Comparison of ENCODE assay signal across 8 mouse cellular contexts in genomic region chr4:133338521-133339095, GRCm38 (mm10). TPM values are rescaled to one million over a fixed set of nuclear protein-coding genes. Genes with fewer than 3 reads are reported as not detected.
DNase-seq lines count a peak whose midpoint lies in the region; ATAC-seq and TF ChIP-seq lines count a peak whose summit lies in the region.

No protein-coding gene starts in this region.

- peaks cover 7% of the 10 kb centered on the region for H3K4me1 ChIP-seq in heart, embryonic 15.5 days (replicated peaks)
- H3K4me1 ChIP-seq in MEL (ENCODE audit: control insufficient read depth in 1 of 2, insufficient read depth in 2 of 2, low read length in 2 of 2): peaks cover 0 to 12% of the 10 kb centered on the region in 2 experiments; a peak in 2 of 4 replicates
- peaks cover 2% of the 10 kb centered on the region; the same call in 1 of the 2 replicates for H3K4me1 ChIP-seq in forebrain, embryonic 11.5 days (replicated peaks; ENCODE audit: control insufficient read depth, insufficient read depth, low read length)
- H3K4me1 ChIP-seq in liver, embryonic 14.5 days (replicated peaks; ENCODE audit: control insufficient read depth in 2 of 2, insufficient read depth in 2 of 2, low read length in 1 of 2): peaks cover 7 to 13% of the 10 kb centered on the region in 2 experiments
- H3K4me1 ChIP-seq in stomach, postnatal 0 days (replicated peaks; ENCODE audit: control insufficient read depth, insufficient read depth): no peaks in the 10 kb centered on the region

- WGBS in heart, embryonic 15.5 days: 1% methylated on average over 39 of the region's 39 CpGs
- WGBS in forebrain, embryonic 11.5 days: 1% methylated on average over 39 of the region's 39 CpGs
- WGBS in liver, embryonic 14.5 days (ENCODE audit: insufficient replicate concordance): 1% methylated on average over 37 of the region's 39 CpGs
- WGBS in stomach, postnatal 0 days: 1% methylated on average over 23 of the region's 39 CpGs

- H3K4me2 ChIP-seq in heart, embryonic 15.5 days: peak overlapping the region; percentile 88
- peak overlapping the region; percentile 74 for H3K4me2 ChIP-seq in forebrain, embryonic 11.5 days (ENCODE audit: low read depth, low read length, severe bottlenecking)
- peak overlapping the region; percentile 92 for H3K4me2 ChIP-seq in liver, embryonic 14.5 days (ENCODE audit: low read depth)
- peak overlapping the region; percentile 90 for H3K4me2 ChIP-seq in stomach, postnatal 0 days (replicated peaks; ENCODE audit: low read depth)

- no peaks in the 10 kb centered on the region for H3K27me3 ChIP-seq in heart, embryonic 15.5 days
- H3K27me3 ChIP-seq in MEL (ENCODE audit: control insufficient read depth in 1 of 2, insufficient read depth in 2 of 2, low read length in 2 of 2): no peaks in the 10 kb centered on the region
- no peaks in the 10 kb centered on the region for H3K27me3 ChIP-seq in forebrain, embryonic 11.5 days (ENCODE audit: control insufficient read depth, insufficient read depth, low read length)
- H3K27me3 ChIP-seq in liver, embryonic 14.5 days (ENCODE audit: control insufficient read depth, insufficient read depth, low read length): no peaks in the 10 kb centered on the region
- no peaks in the 10 kb centered on the region for H3K27me3 ChIP-seq in stomach, postnatal 0 days (ENCODE audit: control insufficient read depth, insufficient read depth, low read length)

- no peaks in the 10 kb centered on the region for H3K36me3 ChIP-seq in heart, embryonic 15.5 days
- peaks cover 0 to 6% of the 10 kb centered on the region in 2 experiments; a peak in 2 of 4 replicates for H3K36me3 ChIP-seq in MEL (ENCODE audit: control insufficient read depth in 1 of 2, insufficient read depth in 2 of 2, low read length in 2 of 2)
- no peaks in the 10 kb centered on the region for H3K36me3 ChIP-seq in forebrain, embryonic 11.5 days (ENCODE audit: control insufficient read depth, insufficient read depth, low read length)
- H3K36me3 ChIP-seq in liver, embryonic 14.5 days (replicated peaks; ENCODE audit: control insufficient read depth, insufficient read depth, low read depth): no peaks in the 10 kb centered on the region
- no peaks in the 10 kb centered on the region for H3K36me3 ChIP-seq in stomach, postnatal 0 days (ENCODE audit: control insufficient read depth, insufficient read depth, low read length)

- H3K9ac ChIP-seq in heart, embryonic 15.5 days: peak overlapping the region; percentile 91
- peak overlapping the region; percentile 94 for H3K9ac ChIP-seq in MEL (ENCODE audit: control insufficient read depth, low read depth, low read length, poor library complexity, severe bottlenecking)
- H3K9ac ChIP-seq in forebrain, embryonic 11.5 days (ENCODE audit: low read length): peak overlapping the region; percentile 85
- H3K9ac ChIP-seq in liver, embryonic 14.5 days (replicated peaks): peak overlapping the region; percentile 94
- H3K9ac ChIP-seq in stomach, postnatal 0 days (ENCODE audit: low read length): peak overlapping the region; percentile 86

- TF ChIP-seq CTCF in MEL (IDR thresholded peaks at IDR 0.05 in 2 of 3, conservative IDR thresholded peaks at IDR 0.05 in 1 of 3; ENCODE audit: control insufficient read depth in 1 of 3, insufficient read depth in 1 of 3, low read depth in 2 of 3, low read length in 3 of 3, poor library complexity in 1 of 3, severe bottlenecking in 1 of 3): no peak
- TF ChIP-seq CTCF in liver, embryonic 14.5 days (IDR thresholded peaks at IDR 0.05; ENCODE audit: low read depth): no peak
- no peak for TF ChIP-seq CTCF in stomach, postnatal 0 days (IDR thresholded peaks at IDR 0.05; ENCODE audit: low read depth)

- TF ChIP-seq RAD21 in MEL (IDR thresholded peaks at IDR 0.05; ENCODE audit: low read depth, low read length): no peak

- intact Hi-C loops in heart, postnatal 10 days (cut with DNase I): no loop called here

- peak; percentile 37; the same call in 1 of the 2 replicates for ATAC-seq in heart, embryonic 15.5 days (replicated peaks; ENCODE audit: insufficient number of reproducible peaks, insufficient read depth, low FRiP score, low read depth)
- no peak; the same call in 1 of the 2 replicates for ATAC-seq in forebrain, embryonic 11.5 days (replicated peaks; ENCODE audit: low FRiP score)
- peak; percentile 26 for ATAC-seq in liver, embryonic 14.5 days (ENCODE audit: insufficient read depth)
- ATAC-seq in stomach, postnatal 0 days (ENCODE audit: low FRiP score, low TSS enrichment): peak; percentile 43

- peak overlapping the region; percentile 97 for H3K4me3 ChIP-seq in heart, embryonic 15.5 days
- H3K4me3 ChIP-seq in MEL (ENCODE audit: control insufficient read depth in 1 of 2, insufficient read depth in 1 of 2, low read depth in 2 of 2, low read length in 2 of 2): peak overlapping the region; percentile 83 to 93
- H3K4me3 ChIP-seq in forebrain, embryonic 11.5 days (ENCODE audit: low read depth, low read length): peak overlapping the region; percentile 88
- peak overlapping the region; percentile 85 to 92 for H3K4me3 ChIP-seq in liver, embryonic 14.5 days (ENCODE audit: insufficient read depth in 1 of 2, low read depth in 2 of 2, low read length in 2 of 2)
- peak overlapping the region; percentile 90 for H3K4me3 ChIP-seq in stomach, postnatal 0 days (ENCODE audit: low read depth, low read length)

- TF ChIP-seq POLR2A in MEL (IDR thresholded peaks at IDR 0.05; ENCODE audit: control insufficient read depth in 1 of 2, insufficient read depth in 1 of 2, low read depth in 1 of 2, low read length in 2 of 2, poor library complexity in 1 of 2): no peak

- no peaks in the 10 kb centered on the region for H3K9me3 ChIP-seq in heart, embryonic 15.5 days (replicated peaks)
- H3K9me3 ChIP-seq in MEL (replicated peaks; ENCODE audit: insufficient read depth, low read length): no peaks in the 10 kb centered on the region
- H3K9me3 ChIP-seq in forebrain, embryonic 11.5 days (ENCODE audit: control insufficient read depth, low read length): no peaks in the 10 kb centered on the region
- no peaks in the 10 kb centered on the region for H3K9me3 ChIP-seq in liver, embryonic 14.5 days (ENCODE audit: control insufficient read depth, low read length)
- no peaks in the 10 kb centered on the region for H3K9me3 ChIP-seq in stomach, postnatal 0 days (ENCODE audit: control insufficient read depth, low read length)

- peak overlapping the region; percentile 84 for H3K27ac ChIP-seq in heart, embryonic 15.5 days
- H3K27ac ChIP-seq in MEL (ENCODE audit: control insufficient read depth, low read depth, low read length): peak overlapping the region; percentile 63
- peak overlapping the region; percentile 46 for H3K27ac ChIP-seq in forebrain, embryonic 11.5 days (ENCODE audit: low read depth, low read length)
- H3K27ac ChIP-seq in liver, embryonic 14.5 days: peak overlapping the region; percentile 55
- peak overlapping the region; percentile 79 for H3K27ac ChIP-seq in stomach, postnatal 0 days (replicated peaks)

- DNase-seq in heart, postnatal 10 days: no peak
- DNase-seq in MEL (ENCODE audit: low read depth, low spot score): peak; percentile 44
- DNase-seq in forebrain, embryonic 11.5 days (ENCODE audit: low spot score): no peak
- no peak for DNase-seq in liver, embryonic 14.5 days (ENCODE audit: low read depth in 3 of 3, low spot score in 3 of 3)
- no peak for DNase-seq in stomach, postnatal 0 days (ENCODE audit: low spot score)
- DNase-seq in gastrocnemius, postnatal 10 days: no peak
- DNase-seq in left cerebral cortex, adult 11 months (ENCODE audit: low spot score): no peak

- peaks cover 6% of the 10 kb centered on the region for H3K79me2 ChIP-seq in MEL (ENCODE audit: control insufficient read depth, insufficient read depth, low read length, poor library complexity)

- TF ChIP-seq EP300 in MEL (IDR thresholded peaks at IDR 0.05; ENCODE audit: low read depth in 1 of 2, low read length in 2 of 2): no peak
- TF ChIP-seq EP300 in liver, embryonic 14.5 days (IDR thresholded peaks at IDR 0.05; ENCODE audit: low read depth): no peak
- TF ChIP-seq EP300 in stomach, postnatal 0 days (optimal IDR thresholded peaks at IDR 0.05): no peak

TF ChIP-seq in MEL, 35 proteins besides CTCF, POLR2A, EP300 and RAD21 (continues in another document):
- TF ChIP-seq SIN3A (IDR thresholded peaks at IDR 0.05; ENCODE audit: low read length): 0 out of 2 replicates have a peak, but pooled peaks have one; percentile 20
- TF ChIP-seq MEF2A (IDR thresholded peaks at IDR 0.05; ENCODE audit: extremely low read depth, insufficient replicate concordance, low read depth, low read length, poor library complexity, severe bottlenecking): no peak
- TF ChIP-seq MYC (IDR thresholded peaks at IDR 0.05; ENCODE audit: low read depth, low read length): no peak
- TF ChIP-seq UBTF (IDR thresholded peaks at IDR 0.05; ENCODE audit: borderline replicate concordance, insufficient read depth, low read depth, low read length): no peak
- 0 out of 2 replicates have a peak, but pooled peaks have one; percentile 22 for TF ChIP-seq MAZ (IDR thresholded peaks at IDR 0.05; ENCODE audit: low read depth, low read length)
- TF ChIP-seq USF1 (IDR thresholded peaks at IDR 0.05; ENCODE audit: low read depth, low read length): no peak

RNA-seq across cellular contexts. Expression of gene Wdtc1, which starts 14.7 kb away (rescaled TPM):
- polyA plus RNA-seq in heart, embryonic 15.5 days (2015; fragmentation: Nextera tagmentation; extraction: Ambion mirVana): 11.4 and 14.3 TPM in 2 replicates
- 10 to 100 TPM; 55.3 to 58.8 TPM for total RNA-seq in heart, postnatal 10 days (2021)
- total RNA-seq in MEL (2012; rRNA removed): 12.5 and 13.2 TPM in 2 replicates
- polyA plus RNA-seq in MEL (2012; ENCODE audit: insufficient read depth in 1 of 2, insufficient read length in 2 of 2, low read depth in 1 of 2, low replicate concordance in 2 of 2, missing spikeins in 1 of 2): 10 to 100 TPM in 1 of 2 experiments, not detected in 1; 35.3 TPM
- 21.0 and 24.7 TPM in 2 replicates for polyA plus RNA-seq in forebrain, embryonic 11.5 days (2014; fragmentation: Nextera tagmentation; extraction: Ambion mirVana)
- 6.4 and 7.0 TPM in 2 replicates for polyA plus RNA-seq in liver, embryonic 14.5 days (2012; rRNA removed)
- polyA plus RNA-seq in liver, embryonic 14.5 days (2014; fragmentation: Nextera tagmentation; extraction: Ambion mirVana): 7.3 and 9.1 TPM in 2 replicates
- 6.2 and 7.7 TPM in 2 replicates for polyA plus RNA-seq in stomach, postnatal 0 days (2015; fragmentation: Nextera tagmentation; extraction: Ambion mirVana)
- total RNA-seq in gastrocnemius, postnatal 10 days (2021): 10 to 100 TPM; 48.9 to 49.0 TPM

RNA-seq across cellular contexts. Expression of gene Slc9a1, which starts 30.9 kb away (rescaled TPM):
- 6.6 and 8.2 TPM in 2 replicates for polyA plus RNA-seq in heart, embryonic 15.5 days (2015; fragmentation: Nextera tagmentation; extraction: Ambion mirVana)
- total RNA-seq in heart, postnatal 10 days (2021): 10 to 100 TPM; 21.4 to 24.2 TPM
- 2.8 and 3.1 TPM in 2 replicates for total RNA-seq in MEL (2012; rRNA removed)
- 10 to 100 TPM in 1 of 2 experiments, not detected in 1; 14.0 TPM for polyA plus RNA-seq in MEL (2012; ENCODE audit: insufficient read depth in 1 of 2, insufficient read length in 2 of 2, low read depth in 1 of 2, low replicate concordance in 2 of 2, missing spikeins in 1 of 2)
- 7.4 and 9.4 TPM in 2 replicates for polyA plus RNA-seq in forebrain, embryonic 11.5 days (2014; fragmentation: Nextera tagmentation; extraction: Ambion mirVana)
- 6.7 and 7.6 TPM in 2 replicates for polyA plus RNA-seq in liver, embryonic 14.5 days (2012; rRNA removed)
- polyA plus RNA-seq in liver, embryonic 14.5 days (2014; fragmentation: Nextera tagmentation; extraction: Ambion mirVana): 2.1 and 2.3 TPM in 2 replicates
- 6.0 and 7.1 TPM in 2 replicates for polyA plus RNA-seq in stomach, postnatal 0 days (2015; fragmentation: Nextera tagmentation; extraction: Ambion mirVana)
- total RNA-seq in gastrocnemius, postnatal 10 days (2021): 10 to 100 TPM; 17.0 to 22.7 TPM
